Mouse (Mus musculus): ENCODE results near the gene Kansl1l.
"Not testable (repeated sequence)": the region's sequence is repeated elsewhere in the genome, so short reads cannot be mapped to it uniquely, and the experiment has no call there.

The Kansl1l gene

DNA sequence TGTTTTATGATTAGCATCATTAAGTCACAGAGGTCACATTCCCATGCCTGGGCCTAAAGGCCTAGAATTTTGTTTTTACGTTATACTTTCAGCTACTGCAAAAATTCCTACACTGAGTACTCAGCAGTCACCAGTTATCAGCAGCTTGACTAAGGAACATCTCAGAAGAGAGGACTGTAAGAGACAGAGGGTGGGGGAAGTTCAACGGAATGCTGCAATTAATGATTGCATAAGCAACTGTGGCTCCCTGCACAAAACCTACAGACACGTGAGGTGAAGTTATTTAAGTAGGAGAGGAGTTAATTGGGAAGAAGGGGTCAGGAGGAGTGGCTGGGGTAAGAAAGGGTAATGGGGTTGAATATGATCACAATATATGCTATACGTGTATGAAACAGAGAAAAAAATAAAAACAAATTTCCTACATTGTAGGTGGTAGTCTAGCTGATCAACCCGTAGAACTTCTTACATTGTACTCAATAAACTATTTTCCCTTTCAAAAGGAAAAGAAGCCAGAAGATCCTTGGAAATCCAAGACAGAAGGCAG lies 117.1 kb downstream of the Kansl1l start:
- no peak for DNase-seq (ENCODE audit: low read depth, low spot score)

GRCm38 (mm10) chr1:66699630-66700029 lies 117.7 kb downstream of the Kansl1l start:
- DNase-seq (ENCODE audit: low read depth, low spot score): not testable (repeated sequence)

DNA sequence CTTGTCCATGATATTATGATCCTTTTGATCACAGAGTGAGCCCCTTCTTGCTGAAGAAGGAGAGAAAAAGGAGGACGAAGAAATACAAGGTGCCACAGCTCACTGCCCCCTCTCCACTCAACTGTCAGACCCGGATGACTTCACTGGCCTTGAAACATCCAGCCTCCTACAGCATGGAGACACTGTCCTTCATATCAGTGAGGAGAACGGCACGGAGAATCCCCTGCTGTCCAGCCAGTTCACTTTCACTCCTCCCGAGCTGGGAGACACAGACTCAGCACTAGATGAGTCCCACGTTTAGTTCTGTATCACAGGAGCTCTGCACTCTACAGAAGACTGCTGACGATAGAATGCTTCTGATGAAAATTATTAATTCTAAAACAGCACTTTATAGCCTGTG lies 122.1 kb downstream of the Kansl1l start:
- no peak for DNase-seq (ENCODE audit: low read depth, low spot score)

DNA sequence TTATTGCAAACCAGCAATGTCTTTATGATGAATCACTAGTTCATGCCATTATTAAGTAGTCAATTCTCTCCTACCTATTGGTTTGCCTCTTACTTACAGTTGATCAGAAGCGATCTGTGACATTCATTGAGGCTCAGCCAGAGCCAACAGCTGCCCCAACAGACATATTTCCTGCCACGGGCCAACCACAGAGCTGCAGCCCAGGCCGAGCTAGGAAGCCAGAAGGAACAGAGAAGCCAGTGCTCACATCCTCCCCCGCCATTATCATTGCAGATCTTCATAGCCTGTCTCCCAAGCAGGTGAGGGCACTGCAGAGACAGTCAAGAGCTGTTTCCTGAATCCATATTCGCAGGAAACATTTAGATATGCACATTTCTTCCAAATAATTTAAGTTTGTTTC lies 123.1 kb downstream of the Kansl1l start:
- no peak for DNase-seq (ENCODE audit: low read depth, low spot score)

DNA sequence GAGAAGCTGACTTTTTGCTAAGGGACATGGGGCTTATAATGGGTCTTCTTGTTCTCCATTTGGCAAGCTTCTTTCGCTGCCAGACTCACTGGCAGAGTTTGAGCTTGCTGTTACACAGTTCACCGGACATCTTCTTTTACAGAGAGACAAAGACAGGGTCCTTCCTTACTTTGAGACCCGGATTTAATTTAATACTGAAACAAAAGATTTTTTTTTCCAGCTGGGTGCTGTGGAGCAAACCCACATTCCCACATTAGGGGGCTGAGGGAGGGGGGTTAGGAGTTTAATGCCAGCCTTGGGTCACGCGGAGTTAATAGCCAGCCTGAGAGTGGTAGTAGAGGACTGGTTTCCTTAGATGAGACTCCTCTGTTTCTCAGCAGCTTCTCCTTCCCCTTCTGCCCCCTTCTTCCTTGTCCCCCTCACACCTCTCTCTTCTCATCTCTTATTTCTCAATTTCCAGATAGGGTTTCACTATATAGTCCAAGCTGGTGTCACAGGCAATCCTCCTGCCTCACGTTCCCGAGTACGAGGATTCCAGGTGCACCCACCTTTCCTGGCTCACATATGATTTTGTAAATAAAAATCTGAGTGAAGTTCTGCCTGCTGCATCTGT lies 124.5 kb downstream of the Kansl1l start:
- DNase-seq (ENCODE audit: low read depth, low spot score): no peak

DNA sequence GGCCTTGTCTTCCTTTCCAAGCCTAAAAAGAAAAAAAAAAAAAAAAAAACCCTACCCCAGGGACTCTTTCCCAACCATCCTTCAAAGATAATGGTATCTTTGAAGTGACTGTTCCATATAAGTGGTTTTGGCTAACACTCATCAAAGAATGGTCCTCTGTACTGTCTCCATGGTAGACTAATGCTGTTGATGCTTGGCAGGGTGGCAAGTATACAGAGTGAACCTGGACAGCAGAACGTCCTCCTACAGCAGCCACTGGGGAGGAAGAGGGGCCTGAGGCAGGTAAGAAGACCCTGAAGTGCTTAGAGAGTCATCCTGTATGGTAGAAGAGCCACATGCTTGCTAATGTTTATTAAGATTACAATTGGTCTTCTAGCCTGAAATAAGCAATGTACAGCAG lies 125.1 kb downstream of the Kansl1l start:
- DNase-seq (ENCODE audit: low read depth, low spot score): no peak

GRCm38 (mm10) chr1:66691772-66692171 lies 125.6 kb downstream of the Kansl1l start:
- no peak for DNase-seq (ENCODE audit: low read depth, low spot score)

GRCm38 (mm10) chr1:66682974-66683373 lies 134.4 kb downstream of the Kansl1l start:
- DNase-seq (ENCODE audit: low read depth, low spot score): no peak

GRCm38 (mm10) chr1:66678662-66679061 lies 138.7 kb downstream of the Kansl1l start:
- no peak for DNase-seq (ENCODE audit: low read depth, low spot score)

GRCm38 (mm10) chr1:66677928-66678327 lies 139.4 kb downstream of the Kansl1l start:
- DNase-seq (ENCODE audit: low read depth, low spot score): no peak

- no peak for DNase-seq (ENCODE audit: low read depth, low spot score)
Measured at GRCm38 (mm10) chr1:66672812-66673211, 144.6 kb downstream of the Kansl1l start.

DNA sequence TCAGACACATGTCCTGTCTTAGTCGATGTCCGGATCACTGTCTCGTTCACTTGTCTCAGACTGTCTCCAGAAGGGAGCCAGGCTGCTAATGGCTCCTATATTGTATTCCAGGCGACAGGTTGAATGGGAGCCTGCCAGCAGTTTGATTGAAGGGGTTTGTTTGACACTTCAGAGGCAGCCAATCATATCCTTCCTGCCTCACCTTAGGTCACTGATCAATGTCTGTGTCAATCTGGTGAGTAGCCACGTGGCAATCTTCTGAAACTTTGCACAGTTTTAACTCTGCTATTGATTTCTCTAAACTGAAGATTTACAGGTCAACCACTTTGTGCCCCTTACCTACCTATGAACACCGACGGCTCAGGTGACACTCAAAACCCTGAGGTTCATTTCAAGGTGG lies 145.9 kb downstream of the Kansl1l start:
- DNase-seq (ENCODE audit: low read depth, low spot score): no peak
